Mouse (Mus musculus): ENCODE results near the gene Hdhd5. TPM values are rescaled to one million over a fixed set of nuclear protein-coding genes. Genes with fewer than 3 reads are reported as not detected.

Gene Hdhd5
- 13.7 and 15.2 TPM in 2 replicates for polyA plus RNA-seq (2014; fragmentation: Nextera tagmentation; extraction: Ambion mirVana)

DNA sequence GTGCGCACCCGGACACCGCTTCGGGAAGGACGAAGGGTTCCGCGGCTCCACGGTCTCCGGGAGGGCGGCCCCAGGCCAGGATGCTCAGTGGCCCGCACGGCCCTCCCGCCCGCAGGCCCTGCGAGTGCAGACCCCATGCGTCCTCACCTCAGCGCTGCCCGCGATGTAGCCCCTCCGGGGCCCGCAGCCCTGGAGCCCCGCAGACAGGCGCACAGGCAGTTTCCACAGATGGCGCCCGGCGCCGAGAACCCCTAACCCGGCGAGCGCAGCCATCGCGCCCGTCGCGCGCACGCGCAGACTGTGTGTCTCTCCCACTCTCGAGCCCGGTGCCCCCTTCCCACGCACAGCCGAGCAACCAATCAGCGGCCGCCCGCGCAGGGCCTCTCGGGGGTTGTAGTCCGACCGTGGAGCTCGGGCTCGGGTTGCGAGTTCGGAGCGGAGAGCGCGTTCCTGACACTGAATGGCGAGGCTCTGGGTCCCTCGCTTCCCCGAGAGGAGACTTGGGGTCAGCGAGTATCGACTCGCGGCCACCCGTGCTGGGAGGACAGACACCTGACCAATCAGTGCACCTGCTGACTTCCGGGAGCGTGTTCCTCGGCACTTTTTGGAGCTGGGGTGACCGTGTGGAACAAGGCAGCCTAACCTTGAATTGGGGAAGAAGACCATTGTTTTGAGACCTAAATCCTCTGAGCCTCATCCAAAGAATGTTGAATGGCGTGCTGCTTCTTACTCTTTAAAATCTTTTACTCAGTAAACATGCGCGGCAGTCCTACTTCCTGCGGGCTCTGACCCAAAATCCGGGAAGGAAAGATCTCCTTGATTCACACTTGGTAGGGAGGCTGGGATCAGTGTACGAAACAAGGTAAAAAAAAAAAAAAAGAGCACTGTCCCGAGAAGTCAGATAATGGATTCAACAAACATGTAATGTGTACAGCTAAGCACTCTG lies at the start of gene Hdhd5:
Gene Hdhd5, minus strand, starts transcription at position 300 of the 946 bp plus-strand sequence.
- no peaks in the 10 kb centered on the region for H3K9me3 ChIP-seq (ENCODE audit: control insufficient read depth, low read length)
- H3K4me2 ChIP-seq (replicated peaks; ENCODE audit: low read depth, low read length), result peak within 1 kb of the TSS; percentile 71
- H3K4me1 ChIP-seq (ENCODE audit: control insufficient read depth, insufficient read depth, low read length), result peaks cover 9% of the 10 kb centered on the region; the same call in 1 of the 2 replicates
- under 1% methylated on average over 71 of the region's 75 CpGs for WGBS
- H3K27ac ChIP-seq (ENCODE audit: low read depth, low read length), result no peak within 1 kb of the TSS
- ATAC-seq (ENCODE audit: low FRiP score, low TSS enrichment), result peak; percentile 98
- peak within 1 kb of the TSS; percentile 92 for H3K4me3 ChIP-seq (ENCODE audit: low read length)
- H3K36me3 ChIP-seq (ENCODE audit: control insufficient read depth, insufficient read depth, low read length), result no peaks in the 10 kb centered on the region
- no peaks in the 10 kb centered on the region for H3K27me3 ChIP-seq (ENCODE audit: control insufficient read depth, insufficient read depth, low read length)
- peak within 1 kb of the TSS; percentile 87 for H3K9ac ChIP-seq (ENCODE audit: low read depth, low read length)

DNA sequence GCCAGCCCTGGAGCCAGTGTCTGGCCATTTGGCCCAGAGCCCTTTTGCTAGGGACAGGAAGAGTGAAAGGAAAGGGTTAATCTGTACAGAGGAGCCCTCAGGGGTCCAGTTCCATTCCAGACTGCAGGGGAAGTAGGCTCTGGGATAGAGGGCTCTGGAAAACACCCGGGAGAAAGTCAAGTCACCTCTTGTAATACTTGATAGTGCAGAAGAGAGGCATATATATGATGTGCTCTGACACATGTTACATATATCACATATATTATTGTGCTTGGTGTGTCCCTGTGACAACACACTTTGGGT lies 49.5 kb upstream of the Hdhd5 start:
- Histone ChIP-seq H3K27me3 (ENCODE audit: control insufficient read depth, insufficient read depth, low read length) (no peaks in the 10 kb centered on the region), H3K27ac (ENCODE audit: low read depth, low read length) (no peak overlapping the region), H3K4me2 (replicated peaks; ENCODE audit: low read depth, low read length) (peak overlapping the region; percentile 67), H3K9ac (ENCODE audit: low read depth, low read length) (peak overlapping the region; percentile 44), H3K4me3 (ENCODE audit: low read length) (peak overlapping the region; percentile 33; the same call in 1 of the 2 replicates), H3K9me3 (ENCODE audit: control insufficient read depth, low read length) (no peaks in the 10 kb centered on the region), H3K4me1 (ENCODE audit: control insufficient read depth, insufficient read depth, low read length) (peaks cover 18% of the 10 kb centered on the region; the same call in 1 of the 2 replicates), H3K36me3 (ENCODE audit: control insufficient read depth, insufficient read depth, low read length) (no peaks in the 10 kb centered on the region)
- ATAC-seq (ENCODE audit: low FRiP score, low TSS enrichment), result no peak
- WGBS, result 4% methylated on average over 1 of the region's 1 CpGs

- Histone ChIP-seq H3K36me3 (ENCODE audit: control insufficient read depth, insufficient read depth, low read length) (no peaks in the 10 kb centered on the region), H3K9ac (ENCODE audit: low read depth, low read length) (peak overlapping the region; percentile 44), H3K4me1 (ENCODE audit: control insufficient read depth, insufficient read depth, low read length) (peaks cover 14% of the 10 kb centered on the region; the same call in 1 of the 2 replicates), H3K4me2 (replicated peaks; ENCODE audit: low read depth, low read length) (peak overlapping the region; percentile 67), H3K27ac (ENCODE audit: low read depth, low read length) (no peak overlapping the region), H3K9me3 (ENCODE audit: control insufficient read depth, low read length) (no peaks in the 10 kb centered on the region), H3K4me3 (ENCODE audit: low read length) (peak overlapping the region; percentile 33), H3K27me3 (ENCODE audit: control insufficient read depth, insufficient read depth, low read length) (no peaks in the 10 kb centered on the region)
- under 1% methylated on average over 20 of the region's 23 CpGs for WGBS
- peak; percentile 81 for ATAC-seq (ENCODE audit: low FRiP score, low TSS enrichment)
Measured at GRCm38 (mm10) chr6:120579831-120580712, 49.0 kb upstream of the Hdhd5 start.

- Histone ChIP-seq H3K36me3 (ENCODE audit: control insufficient read depth, insufficient read depth, low read length) (no peaks in the 10 kb centered on the region), H3K27me3 (ENCODE audit: control insufficient read depth, insufficient read depth, low read length) (no peaks in the 10 kb centered on the region), H3K4me3 (ENCODE audit: low read length) (peak overlapping the region; percentile 33), H3K4me2 (replicated peaks; ENCODE audit: low read depth, low read length) (peak overlapping the region; percentile 67), H3K9me3 (ENCODE audit: control insufficient read depth, low read length) (no peaks in the 10 kb centered on the region), H3K27ac (ENCODE audit: low read depth, low read length) (no peak overlapping the region), H3K4me1 (ENCODE audit: control insufficient read depth, insufficient read depth, low read length) (peaks cover 14% of the 10 kb centered on the region; the same call in 1 of the 2 replicates), H3K9ac (ENCODE audit: low read depth, low read length) (peak overlapping the region; percentile 44; the same call in 1 of the 2 replicates)
- 4% methylated on average over 21 of the region's 21 CpGs for WGBS
- ATAC-seq (ENCODE audit: low FRiP score, low TSS enrichment), result peak; percentile 55
Measured at GRCm38 (mm10) chr6:120579110-120579830, 48.2 kb upstream of the Hdhd5 start.

DNA sequence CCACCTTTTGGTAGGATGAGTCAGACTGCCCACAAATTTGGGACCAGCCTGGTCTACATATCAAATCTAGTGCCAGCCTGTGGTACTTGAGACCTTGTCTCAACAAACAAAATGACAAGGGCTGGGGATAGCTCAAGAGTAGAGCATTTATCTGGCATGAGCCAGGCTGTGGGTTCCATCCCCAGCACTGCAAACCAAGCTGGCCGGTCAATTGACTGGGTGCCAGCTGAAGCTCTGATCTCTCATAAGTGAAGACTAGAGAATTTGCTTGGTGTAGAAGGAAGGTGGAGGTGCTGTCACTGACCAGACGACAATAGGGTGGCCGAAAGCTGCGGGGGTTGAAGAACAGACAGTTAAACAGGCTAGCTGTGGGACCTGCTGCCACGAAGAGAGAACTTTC lies 47.4 kb upstream of the Hdhd5 start:
- Histone ChIP-seq H3K9me3 (ENCODE audit: control insufficient read depth, low read length) (no peaks in the 10 kb centered on the region), H3K27me3 (ENCODE audit: control insufficient read depth, insufficient read depth, low read length) (no peaks in the 10 kb centered on the region), H3K27ac (ENCODE audit: low read depth, low read length) (no peak overlapping the region), H3K4me2 (replicated peaks; ENCODE audit: low read depth, low read length) (no peak overlapping the region), H3K4me1 (ENCODE audit: control insufficient read depth, insufficient read depth, low read length) (peaks cover 14% of the 10 kb centered on the region; the same call in 1 of the 2 replicates), H3K4me3 (ENCODE audit: low read length) (no peak overlapping the region), H3K9ac (ENCODE audit: low read depth, low read length) (no peak overlapping the region), H3K36me3 (ENCODE audit: control insufficient read depth, insufficient read depth, low read length) (no peaks in the 10 kb centered on the region)
- WGBS, result 49% methylated on average over 5 of the region's 5 CpGs
- ATAC-seq (ENCODE audit: low FRiP score, low TSS enrichment), result no peak

DNA sequence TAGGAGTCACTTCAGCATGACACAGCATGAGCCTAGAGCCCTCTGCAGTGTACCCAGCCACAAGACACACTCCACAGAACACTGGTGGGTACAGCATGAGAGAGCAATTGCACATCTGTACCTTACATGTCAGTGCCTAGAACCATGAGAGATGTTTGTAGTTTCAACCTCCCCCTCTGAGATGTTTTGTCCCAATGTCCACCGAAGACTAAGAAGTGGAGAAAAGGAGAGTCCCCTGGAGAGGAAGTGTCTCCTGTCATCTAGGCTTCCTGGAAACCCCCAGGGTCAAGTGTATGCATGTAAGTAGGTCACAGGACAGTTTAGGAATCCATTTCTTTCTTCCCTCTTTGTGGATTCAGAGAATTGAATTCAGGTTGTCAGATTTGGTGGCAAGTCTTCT lies 41.3 kb upstream of the Hdhd5 start:
- Histone ChIP-seq H3K9me3 (ENCODE audit: control insufficient read depth, low read length) (no peaks in the 10 kb centered on the region), H3K9ac (ENCODE audit: low read depth, low read length) (no peak overlapping the region), H3K27ac (ENCODE audit: low read depth, low read length) (no peak overlapping the region), H3K27me3 (ENCODE audit: control insufficient read depth, insufficient read depth, low read length) (no peaks in the 10 kb centered on the region), H3K4me3 (ENCODE audit: low read length) (no peak overlapping the region), H3K36me3 (ENCODE audit: control insufficient read depth, insufficient read depth, low read length) (no peaks in the 10 kb centered on the region), H3K4me1 (ENCODE audit: control insufficient read depth, insufficient read depth, low read length) (no peaks in the 10 kb centered on the region), H3K4me2 (replicated peaks; ENCODE audit: low read depth, low read length) (no peak overlapping the region)
- WGBS, result 46% methylated on average over 1 of the region's 1 CpGs
- ATAC-seq (ENCODE audit: low FRiP score, low TSS enrichment), result no peak

DNA sequence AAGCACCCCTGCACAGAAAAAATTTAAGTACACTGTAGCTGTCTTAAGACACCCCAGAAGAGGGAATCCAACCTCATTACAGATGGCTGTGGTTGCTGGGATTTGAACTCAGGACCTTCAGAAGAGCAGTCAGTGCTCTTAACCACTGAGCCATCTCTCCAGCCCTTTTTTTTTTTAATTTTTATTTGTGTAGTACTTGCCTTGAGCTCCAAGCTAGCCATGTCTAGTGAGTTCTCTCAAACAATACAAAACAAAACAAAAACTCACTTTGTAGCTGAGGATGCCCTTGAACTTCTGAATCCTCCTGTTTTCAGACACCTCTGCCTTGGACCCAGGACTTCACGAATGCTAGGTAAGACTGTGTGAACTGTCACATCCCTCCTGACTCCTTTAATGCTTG lies 37.1 kb upstream of the Hdhd5 start:
- no peak overlapping the region for H3K27ac ChIP-seq (ENCODE audit: low read depth, low read length)
- no peaks in the 10 kb centered on the region for H3K9me3 ChIP-seq (ENCODE audit: control insufficient read depth, low read length)
- no peak overlapping the region for H3K4me3 ChIP-seq (ENCODE audit: low read length)
- H3K27me3 ChIP-seq (ENCODE audit: control insufficient read depth, insufficient read depth, low read length), result no peaks in the 10 kb centered on the region
- WGBS, result 72% methylated on average over 1 of the region's 1 CpGs
- no peaks in the 10 kb centered on the region for H3K36me3 ChIP-seq (ENCODE audit: control insufficient read depth, insufficient read depth, low read length)
- H3K9ac ChIP-seq (ENCODE audit: low read depth, low read length), result no peak overlapping the region
- H3K4me2 ChIP-seq (replicated peaks; ENCODE audit: low read depth, low read length), result no peak overlapping the region
- ATAC-seq (ENCODE audit: low FRiP score, low TSS enrichment), result no peak
- H3K4me1 ChIP-seq (ENCODE audit: control insufficient read depth, insufficient read depth, low read length), result no peaks in the 10 kb centered on the region

Measured in kidney, embryonic 14.5 days (tissue).